Mouse (Mus musculus) liver, adult 2 months (tissue): ENCODE data around the gene Cyp1a2.
A peak's percentile ranks its signal among the peaks of the same experiment; 100 is the strongest.

Source experiments
- CTCF ChIP-seq: fragments of 200-500 bp; IDR thresholded peaks from 2 replicates; pipeline ENCODE4 v1.5.1; 2011; ENCODE audit warnings: low read depth, low read length, control low read depth
- POLR2A ChIP-seq: fragments of 200-500 bp; IDR thresholded peaks from 2 replicates; pipeline ENCODE4 v1.6.1; 2011; ENCODE audit warnings: low read length, control low read depth; ENCODE audit not compliant: insufficient read depth; ENCODE audit errors: extremely low read depth

GRCm38 (mm10) chr9:57683520-57683919 is at the start of gene Cyp1a2:
- TF ChIP-seq CTCF (no peak), POLR2A (peak; percentile 42; the same call in 1 of the 2 replicates)
